Comparison of ENCODE assay signal across 8 mouse cellular contexts in genomic region chr13:64163147-64163715, GRCm38 (mm10). TPM values are rescaled to one million over a fixed set of nuclear protein-coding genes. Genes with fewer than 3 reads are reported as not detected.
DNase-seq lines count a peak whose midpoint lies in the region; ATAC-seq lines count a peak whose summit lies in the region.

No protein-coding gene starts in this region.

- no peak for ATAC-seq in heart, embryonic 15.5 days (replicated peaks; ENCODE audit: insufficient number of reproducible peaks, insufficient read depth, low FRiP score, low read depth)
- no peak for ATAC-seq in embryonic facial prominence, embryonic 15.5 days (ENCODE audit: insufficient number of reproducible peaks, low FRiP score, low TSS enrichment, low read depth)
- ATAC-seq in kidney, embryonic 15.5 days (replicated peaks; ENCODE audit: low FRiP score) = no peak
- ATAC-seq in erythroid progenitor cell, adult 5-6 weeks (replicated peaks; ENCODE audit: low FRiP score, poor library complexity, severe bottlenecking) = no peak

- no peak for DNase-seq in heart, postnatal 4 days
- peak; percentile 23 for DNase-seq in neural tube, embryonic 10.5 days (ENCODE audit: extremely low spot score, low spot score)
- no peak for DNase-seq in right cerebral cortex, adult 18-20 months
- DNase-seq in frontal cortex, postnatal 36 days (ENCODE audit: low spot score in 2 of 2) = no peak

- WGBS in heart, embryonic 15.5 days = 38% methylated on average over 13 of the region's 13 CpGs
- 37% methylated on average over 13 of the region's 13 CpGs for WGBS in embryonic facial prominence, embryonic 15.5 days
- WGBS in kidney, embryonic 15.5 days = 23% methylated on average over 13 of the region's 13 CpGs

- peak overlapping the region; percentile 83 for H3K9ac ChIP-seq in heart, embryonic 15.5 days
- peak overlapping the region; percentile 58; the same call in 1 of the 2 replicates for H3K9ac ChIP-seq in embryonic facial prominence, embryonic 15.5 days
- H3K9ac ChIP-seq in kidney, embryonic 15.5 days = peak overlapping the region; percentile 71

- H3K4me2 ChIP-seq in heart, embryonic 15.5 days = peak overlapping the region; percentile 89
- H3K4me2 ChIP-seq in embryonic facial prominence, embryonic 15.5 days (replicated peaks) = peak overlapping the region; percentile 96
- peak overlapping the region; percentile 95 for H3K4me2 ChIP-seq in kidney, embryonic 15.5 days

- H3K27ac ChIP-seq in heart, embryonic 15.5 days = no peak overlapping the region
- no peak overlapping the region for H3K27ac ChIP-seq in embryonic facial prominence, embryonic 15.5 days (replicated peaks)
- H3K27ac ChIP-seq in kidney, embryonic 15.5 days = no peak overlapping the region

- peaks cover 5% of the 10 kb centered on the region; the same call in 1 of the 2 replicates for H3K9me3 ChIP-seq in heart, embryonic 15.5 days (replicated peaks)
- peaks cover 16% of the 10 kb centered on the region; the same call in 1 of the 2 replicates for H3K9me3 ChIP-seq in embryonic facial prominence, embryonic 15.5 days (replicated peaks)
- H3K9me3 ChIP-seq in kidney, embryonic 15.5 days (replicated peaks) = peaks cover 12% of the 10 kb centered on the region

- peak overlapping the region; percentile 75 for H3K4me3 ChIP-seq in heart, embryonic 15.5 days
- H3K4me3 ChIP-seq in embryonic facial prominence, embryonic 15.5 days (replicated peaks) = peak overlapping the region; percentile 78
- peak overlapping the region; percentile 71 for H3K4me3 ChIP-seq in kidney, embryonic 15.5 days (replicated peaks)

- H3K27me3 ChIP-seq in heart, embryonic 15.5 days = no peaks in the 10 kb centered on the region
- no peaks in the 10 kb centered on the region for H3K27me3 ChIP-seq in embryonic facial prominence, embryonic 15.5 days
- peaks cover 18% of the 10 kb centered on the region; the same call in 1 of the 2 replicates for H3K27me3 ChIP-seq in kidney, embryonic 15.5 days

- peaks cover 17% of the 10 kb centered on the region; the same call in 1 of the 2 replicates for H3K4me1 ChIP-seq in heart, embryonic 15.5 days (replicated peaks)
- peaks cover 15% of the 10 kb centered on the region for H3K4me1 ChIP-seq in embryonic facial prominence, embryonic 15.5 days
- H3K4me1 ChIP-seq in kidney, embryonic 15.5 days = peaks cover 17% of the 10 kb centered on the region

- peaks cover 6% of the 10 kb centered on the region for H3K36me3 ChIP-seq in heart, embryonic 15.5 days
- peaks cover 14% of the 10 kb centered on the region; the same call in 1 of the 2 replicates for H3K36me3 ChIP-seq in embryonic facial prominence, embryonic 15.5 days
- peaks cover 23% of the 10 kb centered on the region for H3K36me3 ChIP-seq in kidney, embryonic 15.5 days

RNA-seq across cellular contexts. Expression of gene Habp4, which starts 1.6 kb away (rescaled TPM):
- 49.1 and 55.9 TPM in 2 replicates for polyA plus RNA-seq in heart, embryonic 15.5 days (2015; fragmentation: Nextera tagmentation; extraction: Ambion mirVana)
- 10 to 100 TPM; 63.7 to 64.7 TPM for total RNA-seq in heart, postnatal 4 days (2021)
- polyA plus RNA-seq in embryonic facial prominence, embryonic 15.5 days (2015; fragmentation: Nextera tagmentation; extraction: Ambion mirVana) = 24.8 and 26.4 TPM in 2 replicates
- polyA plus RNA-seq in kidney, embryonic 15.5 days (2015; fragmentation: Nextera tagmentation; extraction: Ambion mirVana) = 26.1 and 27.1 TPM in 2 replicates
- 11.5 and 15.9 TPM in 2 replicates for total RNA-seq in erythroid progenitor cell, adult 5-6 weeks (2015; ENCODE audit: low replicate concordance)
- total RNA-seq in erythroid progenitor cell, adult 5-6 weeks (2017; ENCODE audit: low replicate concordance) = 7.3 and 10.7 TPM in 2 replicates

RNA-seq across cellular contexts. Expression of gene Zfp367, which starts 10.2 kb away (rescaled TPM):
- polyA plus RNA-seq in heart, embryonic 15.5 days (2015; fragmentation: Nextera tagmentation; extraction: Ambion mirVana) = 25.2 and 25.6 TPM in 2 replicates
- 10 to 100 TPM; 46.8 to 50.8 TPM for total RNA-seq in heart, postnatal 4 days (2021)
- 18.0 and 18.8 TPM in 2 replicates for polyA plus RNA-seq in embryonic facial prominence, embryonic 15.5 days (2015; fragmentation: Nextera tagmentation; extraction: Ambion mirVana)
- polyA plus RNA-seq in kidney, embryonic 15.5 days (2015; fragmentation: Nextera tagmentation; extraction: Ambion mirVana) = 17.1 and 17.6 TPM in 2 replicates
- total RNA-seq in erythroid progenitor cell, adult 5-6 weeks (2015; ENCODE audit: low replicate concordance) = 71.0 and 93.5 TPM in 2 replicates
- total RNA-seq in erythroid progenitor cell, adult 5-6 weeks (2017; ENCODE audit: low replicate concordance) = 103 and 120 TPM in 2 replicates

RNA-seq across cellular contexts. Expression of gene Slc35d2, which starts 34.1 kb away (rescaled TPM):
- 4.3 and 5.0 TPM in 2 replicates for polyA plus RNA-seq in heart, embryonic 15.5 days (2015; fragmentation: Nextera tagmentation; extraction: Ambion mirVana)
- total RNA-seq in heart, postnatal 4 days (2021) = 1 to 10 TPM; 3.2 to 3.3 TPM
- 4.3 and 6.4 TPM in 2 replicates for polyA plus RNA-seq in embryonic facial prominence, embryonic 15.5 days (2015; fragmentation: Nextera tagmentation; extraction: Ambion mirVana)
- polyA plus RNA-seq in kidney, embryonic 15.5 days (2015; fragmentation: Nextera tagmentation; extraction: Ambion mirVana) = 3.9 and 4.7 TPM in 2 replicates
- total RNA-seq in erythroid progenitor cell, adult 5-6 weeks (2015; ENCODE audit: low replicate concordance) = 2.5 and 10.5 TPM in 2 replicates
- total RNA-seq in erythroid progenitor cell, adult 5-6 weeks (2017; ENCODE audit: low replicate concordance) = 0.26 and 4.8 TPM in 2 replicates
